Mouse (Mus musculus) midbrain, embryonic 12.5 days (tissue): ENCODE results near the gene Cadm3. TPM values are rescaled to one million over a fixed set of nuclear protein-coding genes. Genes with fewer than 3 reads are reported as not detected.

Experiments
- ATAC-seq: fragments of 200-750 bp; cut with Nextera tagmentation; 2 replicates; pipeline ENCODE4 v1.8.0; 2017; ENCODE audit warnings: low read depth, moderate TSS enrichment, moderate library complexity; ENCODE audit not compliant: low FRiP score
- H3K27ac ChIP-seq: fragments of 300-500 bp; sonication (generic); replicated peaks from 2 replicates; pipeline ENCODE4 v1.5.1; 2016; ENCODE audit warnings: mild to moderate bottlenecking
- H3K27me3 ChIP-seq: fragments of 300-500 bp; sonication (generic); 2 replicates; pipeline ENCODE4 v1.6.1; 2016; ENCODE audit warnings: mild to moderate bottlenecking
- H3K36me3 ChIP-seq: fragments of 300-500 bp; sonication (generic); 2 replicates; pipeline ENCODE4 v1.6.1; 2016
- H3K4me1 ChIP-seq: fragments of 300-500 bp; sonication (generic); 2 replicates; pipeline ENCODE4 v1.6.1; 2016
- H3K4me2 ChIP-seq: fragments of 300-500 bp; sonication (generic); replicated peaks from 2 replicates; pipeline ENCODE4 v1.6.1; 2016; ENCODE audit warnings: mild to moderate bottlenecking, moderate library complexity
- H3K4me3 ChIP-seq: fragments of 300-500 bp; sonication (generic); 2 replicates; pipeline ENCODE4 v1.5.1; 2016; ENCODE audit warnings: mild to moderate bottlenecking
- H3K9ac ChIP-seq: fragments of 300-500 bp; sonication (generic); replicated peaks from 2 replicates; pipeline ENCODE4 v1.6.1; 2016; ENCODE audit warnings: mild to moderate bottlenecking, moderate library complexity
- H3K9me3 ChIP-seq: fragments of 300-500 bp; sonication (generic); 2 replicates; pipeline ENCODE4 v1.6.1; 2016; ENCODE audit warnings: mild to moderate bottlenecking
- WGBS: fragments of 180-500 bp; shearing (Covaris S2); methylation state at CpG from one replicate; pipeline ENCODE4 v1.1.7; 2016; 5-methylcytosine and 5-hydroxymethylcytosine counted together
- polyA plus RNA-seq: library from polyadenylated mRNA; unstranded; fragments of >200 nt; fragmentation: Nextera tagmentation; extraction: Ambion mirVana; gene quantifications from 2 replicates; pipeline ENCODE4 v1.2.1, GENCODE M21; 2016

The Cadm3 gene
- 21.6 and 22.8 TPM in 2 replicates for polyA plus RNA-seq

DNA sequence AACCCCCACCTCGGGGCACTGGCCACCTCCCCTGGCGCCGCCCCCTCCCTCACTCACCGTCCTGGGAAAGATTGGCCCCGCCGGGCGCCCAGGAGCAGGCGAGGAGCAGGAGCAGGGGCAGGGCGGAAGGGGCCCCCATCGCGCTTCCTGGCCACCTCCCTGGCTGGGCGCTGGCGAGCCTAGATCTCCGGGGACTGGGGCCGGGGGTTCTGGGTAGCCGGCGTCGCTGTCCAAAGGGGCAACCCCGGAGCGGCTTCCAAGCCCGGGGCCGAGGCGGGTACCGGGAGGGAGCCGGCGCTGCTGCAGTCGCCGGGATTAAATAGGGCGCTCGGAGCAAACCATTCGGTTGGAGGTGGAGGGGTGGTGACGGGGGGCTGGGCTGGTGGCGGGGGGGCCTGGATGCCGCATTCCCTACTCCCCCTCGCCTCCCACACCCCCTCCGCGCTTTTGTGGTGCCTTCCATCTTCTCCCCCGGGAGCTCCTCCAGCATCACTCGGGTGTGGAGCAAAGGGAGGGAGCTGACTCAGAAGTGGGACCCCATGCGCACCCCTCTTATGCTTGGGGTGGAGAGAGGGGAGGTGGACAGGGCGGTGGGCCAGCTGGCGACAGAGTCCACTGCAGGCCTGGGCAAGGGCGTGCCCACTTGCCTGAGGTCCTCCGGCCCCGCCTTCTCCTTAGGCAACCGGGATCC, at the start of gene Cadm3:
Cadm3 (minus strand) TSS at position 340 of the 691 bp plus-strand sequence.
- under 1% methylated on average over 39 of the region's 46 CpGs for WGBS

DNA sequence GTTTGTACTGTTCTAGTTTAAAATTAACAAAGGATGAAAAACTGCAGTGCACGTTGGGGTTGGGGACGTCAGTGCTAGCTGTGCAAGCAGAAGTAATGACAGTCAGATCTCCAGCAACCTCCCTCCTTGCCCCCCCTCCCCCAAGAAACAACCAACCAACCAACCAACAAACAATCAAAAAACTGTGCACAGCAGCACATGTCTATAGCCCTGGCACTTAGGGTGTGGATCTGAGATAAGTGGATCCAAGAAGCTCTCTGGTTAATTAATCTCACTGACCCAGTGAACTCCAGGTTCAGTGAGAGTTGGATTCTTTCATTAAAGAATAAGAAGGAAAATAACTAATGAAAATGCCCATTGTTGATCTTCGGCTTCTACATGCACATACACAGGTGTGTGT, 47.1 kb upstream of the Cadm3 start:
- 83% methylated on average over 3 of the region's 3 CpGs for WGBS
- 0 out of 2 replicates have a peak, but pooled peaks cover 3% of the 10 kb centered on the region for H3K36me3 ChIP-seq
- H3K4me3 ChIP-seq, result no peak overlapping the region
- no peaks in the 10 kb centered on the region for H3K27me3 ChIP-seq
- H3K4me1 ChIP-seq, result no peaks in the 10 kb centered on the region
- ATAC-seq, result no peak
- no peaks in the 10 kb centered on the region for H3K9me3 ChIP-seq
- no peak overlapping the region for H3K9ac ChIP-seq
- H3K27ac ChIP-seq, result no peak overlapping the region
- no peak overlapping the region for H3K4me2 ChIP-seq

More for the DNA sequence above, at the start of gene Cadm3:
- Histone ChIP-seq H3K27ac (peak within 1 kb of the TSS; percentile 89), H3K4me1 (peaks cover 26% of the 10 kb centered on the region), H3K4me2 (peak within 1 kb of the TSS; percentile 71), H3K27me3 (no peaks in the 10 kb centered on the region), H3K9ac (peak within 1 kb of the TSS; percentile 96), H3K4me3 (peak within 1 kb of the TSS; percentile 90), H3K9me3 (no peaks in the 10 kb centered on the region), H3K36me3 (no peaks in the 10 kb centered on the region)
- ATAC-seq, result peak; percentile 88

DNA sequence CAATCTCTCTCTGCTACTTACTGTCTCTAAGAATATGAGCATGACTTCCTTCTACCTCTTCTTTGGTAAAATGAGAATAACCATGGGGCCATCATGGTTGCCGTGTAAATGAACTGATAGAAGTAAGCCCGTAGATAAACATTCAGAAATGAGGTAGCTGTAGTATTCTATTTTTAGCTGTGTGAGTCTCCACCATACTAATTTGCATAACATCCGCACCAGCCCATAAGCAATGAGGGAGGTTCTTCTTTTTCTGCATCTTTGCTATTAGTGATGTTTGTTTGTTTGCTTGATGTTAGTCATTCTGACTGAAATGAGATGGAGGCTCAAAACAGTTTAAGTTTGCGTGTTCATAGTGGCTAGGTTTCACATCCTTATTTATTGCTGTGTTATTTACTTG, 44.4 kb upstream of the Cadm3 start:
- Histone ChIP-seq H3K9me3 (no peaks in the 10 kb centered on the region), H3K27ac (no peak overlapping the region), H3K9ac (no peak overlapping the region), H3K27me3 (no peaks in the 10 kb centered on the region), H3K4me3 (no peak overlapping the region), H3K4me1 (no peaks in the 10 kb centered on the region), H3K4me2 (no peak overlapping the region), H3K36me3 (0 out of 2 replicates have a peak, but pooled peaks cover 3% of the 10 kb centered on the region)
- 87% methylated on average over 4 of the region's 4 CpGs for WGBS
- no peak for ATAC-seq

DNA sequence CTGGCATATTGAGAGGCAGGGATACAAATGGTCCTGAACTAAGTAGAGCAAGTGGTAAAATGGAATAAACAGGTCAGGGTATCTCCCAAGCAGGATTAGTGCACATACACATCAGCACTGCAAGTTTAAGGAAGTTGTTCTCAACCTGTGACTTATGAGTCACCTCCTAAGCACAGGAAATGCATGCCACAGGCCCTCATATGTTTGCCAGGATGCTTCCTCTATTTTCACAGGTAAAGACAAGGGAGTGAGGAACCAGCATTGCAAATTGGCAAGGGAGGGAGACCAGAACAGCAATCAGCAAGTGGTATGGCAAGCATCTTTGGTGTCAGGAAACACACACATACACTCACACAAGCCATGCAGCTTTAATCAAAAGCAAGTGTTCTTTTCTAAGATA, 41.6 kb upstream of the Cadm3 start:
- Histone ChIP-seq H3K9ac (no peak overlapping the region), H3K4me2 (no peak overlapping the region), H3K27me3 (no peaks in the 10 kb centered on the region), H3K27ac (no peak overlapping the region), H3K9me3 (no peaks in the 10 kb centered on the region), H3K4me1 (no peaks in the 10 kb centered on the region), H3K4me3 (no peak overlapping the region), H3K36me3 (no peaks in the 10 kb centered on the region)
- no peak for ATAC-seq

DNA sequence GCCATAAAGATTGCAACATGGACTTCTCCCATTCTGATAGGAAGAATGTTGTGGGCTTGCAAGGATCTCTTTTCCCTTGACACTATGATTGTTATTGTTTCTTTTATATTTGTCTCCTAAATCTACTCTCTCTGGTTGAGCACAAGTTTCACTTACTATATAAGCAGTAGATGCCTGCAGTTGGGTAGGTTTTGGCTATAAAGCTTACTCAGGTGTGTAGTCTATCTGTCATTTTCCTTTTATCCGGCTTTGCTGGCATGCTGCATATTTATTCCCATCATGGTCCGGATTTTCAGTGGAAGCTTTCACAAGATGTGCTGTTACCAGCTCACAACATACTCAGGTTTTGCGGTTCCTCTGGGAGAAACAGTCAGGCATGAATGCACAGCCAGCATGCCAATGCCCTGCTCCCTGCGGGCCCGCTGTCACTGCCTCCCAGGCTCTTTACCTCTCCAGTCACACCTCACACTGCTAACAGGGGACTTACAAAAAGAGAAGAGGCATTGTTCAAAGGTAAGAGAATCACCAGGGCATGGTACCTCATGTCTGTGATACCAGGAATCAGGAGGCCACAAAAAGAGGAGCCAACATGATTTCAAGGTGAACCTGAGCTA, 37.3 kb upstream of the Cadm3 start:
- H3K36me3 ChIP-seq, result no peaks in the 10 kb centered on the region
- ATAC-seq, result no peak
- H3K4me2 ChIP-seq, result no peak overlapping the region
- no peak overlapping the region for H3K4me3 ChIP-seq
- no peaks in the 10 kb centered on the region for H3K9me3 ChIP-seq
- H3K27me3 ChIP-seq, result no peaks in the 10 kb centered on the region
- H3K27ac ChIP-seq, result no peak overlapping the region
- 91% methylated on average over 5 of the region's 5 CpGs for WGBS
- H3K9ac ChIP-seq, result no peak overlapping the region
- H3K4me1 ChIP-seq, result no peaks in the 10 kb centered on the region

DNA sequence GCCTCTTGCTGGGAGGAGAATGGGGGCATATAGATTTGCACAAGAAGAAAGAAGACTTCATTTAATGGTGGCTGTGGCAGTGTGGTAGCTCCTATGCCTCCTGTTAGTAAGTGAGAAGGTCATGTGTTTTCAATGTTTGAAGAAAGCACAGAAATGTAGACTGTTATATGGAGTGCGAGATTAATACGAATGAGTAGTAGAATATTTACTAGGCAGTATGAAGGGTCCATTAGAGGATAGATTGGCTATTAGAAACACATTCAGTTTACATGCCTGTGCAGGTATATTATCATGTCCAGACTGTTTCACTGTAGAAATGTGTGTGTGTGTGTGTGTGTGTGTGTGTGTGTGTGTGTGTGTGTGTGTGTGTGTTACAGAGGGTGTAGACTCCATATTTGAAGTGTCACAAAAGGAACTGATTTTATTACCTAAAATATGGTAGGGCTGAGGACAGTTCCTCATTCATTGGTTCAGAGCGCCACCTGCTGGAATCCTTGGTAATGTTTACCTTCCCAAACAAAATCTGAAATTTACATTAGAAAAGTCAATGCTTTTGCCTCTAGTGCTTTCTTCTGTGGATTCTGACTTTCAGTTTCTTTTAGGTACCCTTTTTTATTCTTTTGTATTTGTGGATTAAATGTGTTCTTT, 31.0 kb upstream of the Cadm3 start:
- H3K27ac ChIP-seq, result no peak overlapping the region
- ATAC-seq, result peak; percentile 76
- no peaks in the 10 kb centered on the region for H3K4me1 ChIP-seq
- H3K4me2 ChIP-seq, result no peak overlapping the region
- H3K4me3 ChIP-seq, result no peak overlapping the region
- H3K9me3 ChIP-seq, result no peaks in the 10 kb centered on the region
- no peak overlapping the region for H3K9ac ChIP-seq
- no peaks in the 10 kb centered on the region for H3K27me3 ChIP-seq
- 38% methylated on average over 3 of the region's 3 CpGs for WGBS
- no peaks in the 10 kb centered on the region for H3K36me3 ChIP-seq

DNA sequence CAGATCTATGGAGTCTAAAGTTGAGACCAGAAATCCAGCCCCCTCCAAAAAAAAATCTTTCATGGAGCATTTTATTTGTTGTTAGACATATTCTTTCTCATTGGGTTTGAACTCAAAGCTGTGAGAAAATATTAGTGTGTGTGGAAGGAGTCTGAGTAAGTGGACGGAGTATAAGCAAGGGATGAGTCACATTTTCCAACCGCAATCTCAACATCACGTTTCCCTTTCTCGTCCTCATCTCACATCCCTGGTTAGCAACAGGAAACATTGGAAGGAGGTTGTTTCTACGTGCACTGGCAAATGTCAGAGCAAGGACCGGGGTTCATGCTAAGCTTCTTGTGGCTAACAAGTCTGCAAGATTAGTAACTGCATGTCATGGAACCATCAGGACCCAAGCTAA, 24.3 kb upstream of the Cadm3 start:
- Histone ChIP-seq H3K4me2 (no peak overlapping the region), H3K27ac (no peak overlapping the region), H3K4me1 (peaks cover 20% of the 10 kb centered on the region; the same call in 1 of the 2 replicates), H3K4me3 (no peak overlapping the region), H3K9me3 (no peaks in the 10 kb centered on the region), H3K36me3 (no peaks in the 10 kb centered on the region), H3K9ac (no peak overlapping the region), H3K27me3 (no peaks in the 10 kb centered on the region)
- ATAC-seq, result no peak
- WGBS, result 84% methylated on average over 6 of the region's 6 CpGs

DNA sequence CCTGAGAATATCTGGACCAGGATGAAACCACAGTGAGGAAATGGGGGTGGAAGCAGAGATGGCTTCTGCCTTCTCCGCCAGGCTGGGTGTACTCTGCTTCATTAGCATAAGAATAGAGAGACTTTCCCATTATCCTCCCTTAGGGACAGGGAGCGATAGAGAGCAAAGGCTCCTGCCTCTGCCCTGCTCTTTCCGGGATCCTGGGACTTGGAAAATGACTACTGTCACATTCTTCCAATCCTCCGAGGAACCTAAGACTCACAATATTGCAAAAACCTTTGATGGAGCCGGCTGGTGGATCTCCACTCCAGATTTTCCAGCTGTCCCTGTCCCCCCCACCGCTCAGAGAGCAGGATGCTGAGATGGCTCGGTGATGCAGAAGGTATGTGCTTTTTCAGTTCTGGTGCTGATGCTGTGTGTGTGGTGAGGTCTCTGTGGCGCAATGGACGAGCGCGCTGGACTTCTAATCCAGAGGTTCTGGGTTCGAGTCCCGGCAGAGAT, 22.5 kb upstream of the Cadm3 start:
- Histone ChIP-seq H3K4me2 (peak overlapping the region; percentile 43), H3K9ac (peak overlapping the region; percentile 37; the same call in 1 of the 2 replicates), H3K4me3 (peak overlapping the region; percentile 33), H3K27me3 (no peaks in the 10 kb centered on the region), H3K27ac (peak overlapping the region; percentile 86), H3K4me1 (peaks cover 20% of the 10 kb centered on the region; the same call in 1 of the 2 replicates), H3K9me3 (no peaks in the 10 kb centered on the region), H3K36me3 (no peaks in the 10 kb centered on the region)
- under 1% methylated on average over 13 of the region's 13 CpGs for WGBS
- ATAC-seq, result peak; percentile 95

DNA sequence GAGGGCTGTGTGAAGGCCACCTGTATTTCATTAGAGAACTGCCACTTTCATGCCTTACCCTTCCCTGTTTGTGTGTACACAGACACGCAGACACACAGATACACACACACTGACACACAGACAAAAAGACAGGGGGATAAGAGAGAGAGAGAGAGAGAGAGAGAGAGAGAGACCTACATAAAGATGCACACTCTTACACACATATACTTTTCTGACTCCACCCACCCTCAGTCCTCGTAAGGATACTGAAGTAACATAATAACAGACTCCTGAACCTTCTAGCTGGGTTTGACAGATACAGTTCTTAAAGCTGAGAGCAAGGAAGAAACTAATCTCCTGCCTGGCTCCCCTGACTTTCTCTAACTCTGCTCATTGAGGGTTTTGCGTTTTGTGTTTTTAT, 21.9 kb upstream of the Cadm3 start:
- H3K4me1 ChIP-seq, result peaks cover 20% of the 10 kb centered on the region; the same call in 1 of the 2 replicates
- 8% methylated on average over 3 of the region's 3 CpGs for WGBS
- H3K4me3 ChIP-seq, result peak overlapping the region; percentile 33
- ATAC-seq, result peak; percentile 55
- peak overlapping the region; percentile 86 for H3K27ac ChIP-seq
- peak overlapping the region; percentile 43 for H3K4me2 ChIP-seq
- H3K36me3 ChIP-seq, result no peaks in the 10 kb centered on the region
- H3K9me3 ChIP-seq, result no peaks in the 10 kb centered on the region
- H3K27me3 ChIP-seq, result no peaks in the 10 kb centered on the region
- H3K9ac ChIP-seq, result peak overlapping the region; percentile 37

DNA sequence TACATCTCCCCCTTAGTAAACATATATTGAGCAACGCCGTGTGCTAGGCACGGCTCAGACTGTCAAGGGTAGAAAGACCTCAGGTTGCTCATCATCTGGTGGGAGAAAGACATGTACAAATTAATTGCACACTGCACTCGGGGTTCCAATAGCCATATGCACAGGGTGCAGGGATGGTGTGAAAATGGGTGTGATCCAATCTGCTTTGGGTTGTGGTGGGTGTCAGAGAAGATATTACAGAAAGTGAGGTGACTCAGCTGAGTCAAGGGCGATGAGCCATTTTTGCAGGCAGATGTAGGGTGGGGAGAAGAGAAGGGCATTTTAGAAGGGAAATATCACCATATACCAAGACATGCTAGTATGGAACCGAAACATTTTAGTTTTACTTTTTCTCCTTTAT, 13.9 kb upstream of the Cadm3 start:
- H3K36me3 ChIP-seq, result no peaks in the 10 kb centered on the region
- no peak overlapping the region for H3K4me3 ChIP-seq
- H3K9me3 ChIP-seq, result no peaks in the 10 kb centered on the region
- no peak overlapping the region for H3K9ac ChIP-seq
- no peak overlapping the region for H3K4me2 ChIP-seq
- H3K4me1 ChIP-seq, result no peaks in the 10 kb centered on the region
- no peaks in the 10 kb centered on the region for H3K27me3 ChIP-seq
- no peak for ATAC-seq
- no peak overlapping the region for H3K27ac ChIP-seq
- 94% methylated on average over 6 of the region's 6 CpGs for WGBS

DNA sequence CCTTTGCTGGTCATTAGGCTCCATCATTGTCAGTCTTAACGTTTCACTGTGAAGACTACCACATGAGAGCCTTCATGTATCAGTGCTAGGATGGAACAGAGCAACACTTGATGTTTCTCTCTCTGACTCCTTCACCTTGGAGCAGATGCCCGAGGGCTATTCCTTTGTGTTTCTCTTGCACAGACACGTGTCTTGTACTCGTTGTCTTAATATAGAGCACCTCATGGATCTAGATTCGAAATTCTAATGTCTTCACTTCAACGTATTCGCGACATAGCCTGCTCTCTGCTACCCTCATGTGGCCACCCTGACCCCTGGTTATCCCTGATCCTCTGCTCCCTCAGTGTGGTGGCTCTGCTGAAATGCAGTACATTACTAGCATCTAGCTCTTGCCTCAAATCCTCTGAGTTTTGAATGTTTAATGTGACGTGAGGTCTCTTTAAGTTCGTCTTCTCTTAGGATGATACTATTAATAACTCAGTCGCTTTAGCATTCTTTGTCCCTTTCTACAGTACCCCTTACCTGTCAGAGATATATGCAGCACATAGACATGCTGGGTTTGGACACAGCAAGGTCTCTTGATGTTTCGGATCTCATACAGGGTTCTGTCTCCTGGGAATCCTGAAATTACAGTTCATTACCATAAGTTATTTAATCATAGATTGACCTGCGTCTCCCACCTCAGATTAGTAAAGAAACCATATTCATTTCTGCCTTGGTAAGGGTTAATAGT, 10.1 kb upstream of the Cadm3 start:
- Histone ChIP-seq H3K27ac (no peak overlapping the region), H3K36me3 (no peaks in the 10 kb centered on the region), H3K9ac (no peak overlapping the region), H3K27me3 (no peaks in the 10 kb centered on the region), H3K4me1 (no peaks in the 10 kb centered on the region), H3K9me3 (no peaks in the 10 kb centered on the region), H3K4me3 (no peak overlapping the region), H3K4me2 (no peak overlapping the region; the same call in 1 of the 2 replicates)
- WGBS, result 41% methylated on average over 13 of the region's 13 CpGs
- ATAC-seq, result peak; percentile 78
